Mouse (Mus musculus) C2C12 (cell line): ENCODE results near the gene Gp9.

ENCODE experiments used
- CEBPB ChIP-seq: IDR thresholded peaks from one replicate; pipeline ENCODE4 v1.6.1; 2011; ENCODE audit warnings: low read depth, mild to moderate bottlenecking, control low read depth, moderate library complexity
- CTCF ChIP-seq: IDR thresholded peaks from one replicate; pipeline ENCODE4 v1.5.1; 2011; ENCODE audit not compliant: control insufficient read depth, insufficient read depth, insufficient read length
- FOSL1 ChIP-seq: IDR thresholded peaks from one replicate; pipeline ENCODE4 v1.8.0; 2011; ENCODE audit warnings: mild to moderate bottlenecking, low read length; ENCODE audit not compliant: poor library complexity, insufficient read depth, severe bottlenecking
- MAX ChIP-seq: IDR thresholded peaks from one replicate; pipeline ENCODE4 v1.6.1; 2011; ENCODE audit warnings: mild to moderate bottlenecking, control low read depth
- MYOD1 ChIP-seq: IDR thresholded peaks from one replicate; pipeline ENCODE4 v1.6.1; 2011; ENCODE audit warnings: low read depth; ENCODE audit not compliant: control insufficient read depth, insufficient read length
- MYOG ChIP-seq: IDR thresholded peaks from one replicate; pipeline ENCODE4 v1.6.1; 2011; ENCODE audit not compliant: control insufficient read depth, insufficient read length; ENCODE audit errors: extremely low read depth
- USF1 ChIP-seq: IDR thresholded peaks from one replicate; pipeline ENCODE4 v1.6.1; 2011; ENCODE audit warnings: low read depth, mild to moderate bottlenecking, control low read depth, moderate library complexity

GRCm38 (mm10) chr6:87804036-87804435 lies 26.2 kb downstream of the Gp9 start:
- TF ChIP-seq CTCF (no peak), MYOG (no peak), MAX (no peak), CEBPB (no peak), MYOD1 (no peak), USF1 (no peak), FOSL1 (no peak)
